Comparison of ENCODE assay signal across 9 mouse cellular contexts in the genomic region with DNA sequence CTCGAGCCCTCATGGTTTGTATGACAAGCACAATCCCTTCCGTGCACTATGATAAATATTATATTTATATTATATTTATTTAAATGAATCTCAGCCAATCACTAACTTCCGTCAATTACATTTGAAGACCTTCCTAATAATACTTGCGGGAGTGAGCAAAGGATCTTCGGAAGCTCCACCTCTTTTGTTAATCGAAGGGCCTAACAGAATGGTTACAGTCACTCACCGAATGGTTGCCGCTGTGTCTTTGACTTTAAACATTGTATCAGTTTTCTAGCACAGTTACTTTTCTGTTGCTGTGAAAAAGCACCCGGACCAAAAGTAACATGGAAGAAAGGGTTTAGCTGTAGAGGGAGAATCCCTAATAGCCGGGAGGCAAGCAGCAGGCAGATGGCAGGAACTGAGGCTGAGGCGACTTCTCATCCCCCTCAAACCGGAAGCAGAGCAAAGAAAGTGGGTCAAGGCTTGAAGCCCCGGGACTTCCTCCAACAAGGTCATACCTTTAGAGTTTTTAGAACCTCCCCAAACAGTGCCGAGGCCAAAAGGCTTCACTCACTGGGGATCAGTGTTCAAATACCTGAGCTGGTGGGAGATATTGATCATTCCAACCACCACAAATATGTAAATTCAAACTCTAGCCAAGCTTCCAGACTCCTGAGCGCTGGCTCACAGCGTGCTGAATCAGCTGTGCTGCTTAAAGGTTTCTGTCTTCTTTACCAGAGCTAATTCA. TPM values are rescaled to one million over a fixed set of nuclear protein-coding genes. Genes with fewer than 3 reads are reported as not detected.
DNase-seq lines count a peak whose midpoint lies in the region; ATAC-seq and TF ChIP-seq lines count a peak whose summit lies in the region.
"Had no signal": no experiment of that assay in that cellular context is flagged by ENCODE, and none has a peak within 500 bp of the region (broad histone marks: within the 10 kb centered on the region; RNA-seq: fewer than 3 reads in every experiment).

No protein-coding gene starts in this region.

- H3K27ac ChIP-seq in embryonic facial prominence, embryonic 15.5 days (replicated peaks): peak overlapping the region; percentile 75
- peak overlapping the region; percentile 67; the same call in 1 of the 2 replicates for H3K27ac ChIP-seq in limb, embryonic 14.5 days (replicated peaks; ENCODE audit: low read depth, low read length)
- peak overlapping the region; percentile 70 for H3K27ac ChIP-seq in stomach, embryonic 16.5 days (ENCODE audit: low read length)

- H3K4me1 ChIP-seq in embryonic facial prominence, embryonic 15.5 days: peaks cover 33% of the 10 kb centered on the region
- H3K4me1 ChIP-seq in limb, embryonic 14.5 days (ENCODE audit: control insufficient read depth, insufficient read depth, low read length): peaks cover 17% of the 10 kb centered on the region
- peaks cover 11% of the 10 kb centered on the region for H3K4me1 ChIP-seq in stomach, embryonic 16.5 days (ENCODE audit: control insufficient read depth, insufficient read depth, low read length)

- no peak overlapping the region for H3K4me3 ChIP-seq in embryonic facial prominence, embryonic 15.5 days (replicated peaks)
- no peak overlapping the region for H3K4me3 ChIP-seq in limb, embryonic 14.5 days (replicated peaks; ENCODE audit: low read length)
- no peak overlapping the region for H3K4me3 ChIP-seq in stomach, embryonic 16.5 days (replicated peaks; ENCODE audit: low read length)
- H3K4me3 ChIP-seq: erythroblast, embryonic 14.5 days had no signal

- ATAC-seq in embryonic facial prominence, embryonic 15.5 days (ENCODE audit: insufficient number of reproducible peaks, low FRiP score, low TSS enrichment, low read depth): no peak
- ATAC-seq in limb, embryonic 14.5 days (ENCODE audit: low FRiP score, low read depth): no peak; the same call in 1 of the 2 replicates
- ATAC-seq in stomach, embryonic 16.5 days (ENCODE audit: insufficient read depth, low FRiP score): no peak
- no peak for ATAC-seq in megakaryocyte, adult 5-6 weeks (ENCODE audit: poor library complexity, severe bottlenecking)

- H3K9ac ChIP-seq in embryonic facial prominence, embryonic 15.5 days: no peak overlapping the region
- 0 out of 2 replicates have a peak overlapping the region, but pooled peaks have one; percentile 14 for H3K9ac ChIP-seq in limb, embryonic 14.5 days (ENCODE audit: low read depth, low read length, severe bottlenecking)
- H3K9ac ChIP-seq in stomach, embryonic 16.5 days (ENCODE audit: low read length): 0 out of 2 replicates have a peak overlapping the region, but pooled peaks have one; percentile 46

- no peaks in the 10 kb centered on the region for H3K9me3 ChIP-seq in embryonic facial prominence, embryonic 15.5 days (replicated peaks)
- no peaks in the 10 kb centered on the region for H3K9me3 ChIP-seq in limb, embryonic 14.5 days (ENCODE audit: control insufficient read depth, low read length)
- no peaks in the 10 kb centered on the region for H3K9me3 ChIP-seq in stomach, embryonic 16.5 days (replicated peaks; ENCODE audit: control insufficient read depth, low read length)

- no peaks in the 10 kb centered on the region for H3K36me3 ChIP-seq in embryonic facial prominence, embryonic 15.5 days
- no peaks in the 10 kb centered on the region for H3K36me3 ChIP-seq in limb, embryonic 14.5 days (ENCODE audit: control insufficient read depth, insufficient read depth, low read length)
- no peaks in the 10 kb centered on the region for H3K36me3 ChIP-seq in stomach, embryonic 16.5 days (ENCODE audit: control insufficient read depth, insufficient read depth, low read length)

- peak; percentile 40 for DNase-seq in adrenal gland, postnatal 14 days
- DNase-seq in adrenal gland, postnatal 25 days: no peak
- DNase-seq in 3T3-L1 (ENCODE audit: low read depth, low spot score): peak; percentile 32
- DNase-seq in limb, embryonic 14.5 days (ENCODE audit: low spot score): no peak
- no peak for DNase-seq in right cerebral cortex, postnatal 25 days

- H3K4me2 ChIP-seq in embryonic facial prominence, embryonic 15.5 days (replicated peaks): peak overlapping the region; percentile 2; the same call in 1 of the 2 replicates
- H3K4me2 ChIP-seq in limb, embryonic 14.5 days (replicated peaks; ENCODE audit: low read depth, low read length, severe bottlenecking): 0 out of 2 replicates have a peak overlapping the region, but pooled peaks have one; percentile 17
- H3K4me2 ChIP-seq in stomach, embryonic 16.5 days (ENCODE audit: low read depth, low read length): 0 out of 2 replicates have a peak overlapping the region, but pooled peaks have one; percentile 27

- H3K27me3 ChIP-seq in embryonic facial prominence, embryonic 15.5 days: no peaks in the 10 kb centered on the region
- H3K27me3 ChIP-seq in limb, embryonic 14.5 days (ENCODE audit: control insufficient read depth, insufficient read depth, low read length): no peaks in the 10 kb centered on the region
- no peaks in the 10 kb centered on the region for H3K27me3 ChIP-seq in stomach, embryonic 16.5 days (ENCODE audit: control insufficient read depth, insufficient read depth, low read length)

- WGBS in embryonic facial prominence, embryonic 15.5 days: 9% methylated on average over 16 of the region's 16 CpGs
- 27% methylated on average over 16 of the region's 16 CpGs for WGBS in limb, embryonic 14.5 days
- WGBS in stomach, embryonic 16.5 days: 19% methylated on average over 16 of the region's 16 CpGs

- TF ChIP-seq POLR2A in limb, embryonic 14.5 days (IDR thresholded peaks at IDR 0.05; ENCODE audit: borderline replicate concordance, extremely low read depth, insufficient read depth, insufficient read length): no peak

RNA-seq across cellular contexts. Expression of a gene that starts 16.0 kb away (rescaled TPM):
- total RNA-seq in adrenal gland, postnatal 14 days (2021): 124 and 185 TPM in 2 replicates
- 81.5 and 90.9 TPM in 2 replicates for total RNA-seq in adrenal gland, postnatal 25 days (2021)
- polyA plus RNA-seq in embryonic facial prominence, embryonic 15.5 days (2015; fragmentation: Nextera tagmentation; extraction: Ambion mirVana): 1,473 and 1,543 TPM in 2 replicates
- polyA plus RNA-seq in limb, embryonic 14.5 days (2012; rRNA removed): 1,030 and 1,250 TPM in 2 replicates
- 1,263 and 1,288 TPM in 2 replicates for polyA plus RNA-seq in limb, embryonic 14.5 days (2014; fragmentation: Nextera tagmentation; extraction: Ambion mirVana)
- 1,001 and 1,036 TPM in 2 replicates for polyA plus RNA-seq in stomach, embryonic 16.5 days (2015; fragmentation: Nextera tagmentation; extraction: Ambion mirVana)
- total RNA-seq in megakaryocyte, adult 5-6 weeks (2015): 118 and 120 TPM in 2 replicates
- total RNA-seq in megakaryocyte, adult 5-6 weeks (2017): 64.2 and 66.5 TPM in 2 replicates

RNA-seq across cellular contexts. Expression of a gene that starts 16.2 kb away (rescaled TPM):
- not detected in 2 replicates for total RNA-seq in adrenal gland, postnatal 14 days (2021)
- not detected in 2 replicates for total RNA-seq in adrenal gland, postnatal 25 days (2021)
- not detected in 2 replicates for polyA plus RNA-seq in embryonic facial prominence, embryonic 15.5 days (2015; fragmentation: Nextera tagmentation; extraction: Ambion mirVana)
- polyA plus RNA-seq in limb, embryonic 14.5 days (2012; rRNA removed): 15.1 and 159 TPM in 2 replicates
- not detected in 2 replicates for polyA plus RNA-seq in limb, embryonic 14.5 days (2014; fragmentation: Nextera tagmentation; extraction: Ambion mirVana)
- polyA plus RNA-seq in stomach, embryonic 16.5 days (2015; fragmentation: Nextera tagmentation; extraction: Ambion mirVana): not detected in 2 replicates
- total RNA-seq in megakaryocyte, adult 5-6 weeks (2015): 0.25 and 0.64 TPM in 2 replicates
- total RNA-seq in megakaryocyte, adult 5-6 weeks (2017): not detected in 2 replicates
- polyA plus RNA-seq: erythroblast, embryonic 14.5 days had no signal

RNA-seq across cellular contexts. Expression of a gene that starts 35.2 kb away (rescaled TPM):
- total RNA-seq in adrenal gland, postnatal 14 days (2021): 337 and 342 TPM in 2 replicates
- 285 and 323 TPM in 2 replicates for total RNA-seq in adrenal gland, postnatal 25 days (2021)
- polyA plus RNA-seq in embryonic facial prominence, embryonic 15.5 days (2015; fragmentation: Nextera tagmentation; extraction: Ambion mirVana): 1,427 and 1,514 TPM in 2 replicates
- 2,384 and 3,894 TPM in 2 replicates for polyA plus RNA-seq in limb, embryonic 14.5 days (2012; rRNA removed)
- polyA plus RNA-seq in limb, embryonic 14.5 days (2014; fragmentation: Nextera tagmentation; extraction: Ambion mirVana): 1,587 and 1,605 TPM in 2 replicates
- polyA plus RNA-seq in stomach, embryonic 16.5 days (2015; fragmentation: Nextera tagmentation; extraction: Ambion mirVana): 1,202 and 1,296 TPM in 2 replicates
- 2,048 and 2,084 TPM in 2 replicates for total RNA-seq in megakaryocyte, adult 5-6 weeks (2015)
- total RNA-seq in megakaryocyte, adult 5-6 weeks (2017): 628 and 646 TPM in 2 replicates

RNA-seq across cellular contexts. Expression of a gene that starts 51.5 kb away (rescaled TPM):
- total RNA-seq in adrenal gland, postnatal 14 days (2021): 21.4 and 26.3 TPM in 2 replicates
- total RNA-seq in adrenal gland, postnatal 25 days (2021): 25.2 and 30.5 TPM in 2 replicates
- polyA plus RNA-seq in embryonic facial prominence, embryonic 15.5 days (2015; fragmentation: Nextera tagmentation; extraction: Ambion mirVana): 21.7 and 22.0 TPM in 2 replicates
- polyA plus RNA-seq in limb, embryonic 14.5 days (2012; rRNA removed): 66.8 and 145 TPM in 2 replicates
- 5.5 and 7.8 TPM in 2 replicates for polyA plus RNA-seq in limb, embryonic 14.5 days (2014; fragmentation: Nextera tagmentation; extraction: Ambion mirVana)
- 14.8 and 18.3 TPM in 2 replicates for polyA plus RNA-seq in stomach, embryonic 16.5 days (2015; fragmentation: Nextera tagmentation; extraction: Ambion mirVana)
- total RNA-seq in megakaryocyte, adult 5-6 weeks (2015): 10.7 and 11.1 TPM in 2 replicates
- total RNA-seq in megakaryocyte, adult 5-6 weeks (2017): 11.1 and 28.8 TPM in 2 replicates

Comparison
In these comparisons a context has a peak if more than half of its experiments do, and no peak if none do; other contexts are left out.
1. DNase-seq: peak in adrenal gland, postnatal 14 days (single experiment) and 3T3-L1 (single experiment); none in adrenal gland, postnatal 25 days (single experiment), limb, embryonic 14.5 days (single experiment) and right cerebral cortex, postnatal 25 days (single experiment).
2. Peak in every context shown above with its lines, with median percentiles within 50 percentile points of each other: H3K27ac ChIP-seq and H3K4me2 ChIP-seq.